Mouse (Mus musculus): ENCODE data around the gene Alpl.

Gene Alpl

DNA sequence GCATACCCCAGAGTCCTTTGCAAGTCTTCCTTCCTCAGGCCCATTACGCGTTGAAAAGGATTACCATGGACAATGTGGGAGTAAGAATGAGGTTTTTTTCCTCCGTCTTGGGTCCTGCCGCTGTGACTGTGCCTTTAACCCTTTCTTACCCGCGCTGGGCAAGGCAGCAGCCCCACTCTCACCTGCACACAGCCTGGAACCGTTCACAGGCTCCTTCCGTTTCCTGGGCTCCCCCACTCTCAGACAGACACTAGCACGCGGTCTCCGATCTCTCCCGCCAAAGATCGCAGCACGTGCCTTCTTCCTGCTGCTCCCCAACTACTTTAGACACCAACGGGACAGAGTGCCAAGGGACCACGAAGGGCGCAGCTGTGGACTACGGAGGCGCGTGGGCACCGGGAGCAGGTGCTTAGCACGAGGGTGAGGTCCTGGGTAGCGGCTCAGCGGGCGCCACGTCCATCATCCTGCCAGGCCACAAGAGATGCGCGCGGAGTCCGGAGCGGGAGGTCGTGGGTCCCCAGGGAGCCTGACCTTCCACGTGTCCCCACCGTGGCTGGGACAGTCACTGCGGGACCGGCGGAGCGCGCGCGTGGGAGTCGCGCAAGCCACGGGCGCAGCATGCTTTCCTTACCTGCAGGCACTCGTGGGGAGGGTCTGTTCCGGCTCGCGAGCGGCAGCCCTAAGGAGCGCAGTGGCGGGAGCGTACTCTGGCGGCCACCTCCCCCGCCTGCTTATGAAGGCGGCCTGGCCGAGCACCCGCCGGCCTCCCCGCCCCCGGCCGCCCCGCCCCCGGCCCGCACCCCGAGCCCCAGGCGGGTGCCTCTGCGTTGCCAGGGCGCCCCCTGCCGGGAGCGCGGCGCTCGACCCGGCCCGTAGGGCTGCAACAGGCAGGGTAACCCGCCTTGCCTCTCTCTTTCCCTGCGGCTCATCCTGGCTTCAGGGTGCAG is at the start of gene Alpl:
Gene Alpl (minus strand): TSS at position 774 of the 947 bp plus-strand sequence.
- no peak for DNase-seq (ENCODE audit: extremely low read depth, low read depth, low spot score)

DNA sequence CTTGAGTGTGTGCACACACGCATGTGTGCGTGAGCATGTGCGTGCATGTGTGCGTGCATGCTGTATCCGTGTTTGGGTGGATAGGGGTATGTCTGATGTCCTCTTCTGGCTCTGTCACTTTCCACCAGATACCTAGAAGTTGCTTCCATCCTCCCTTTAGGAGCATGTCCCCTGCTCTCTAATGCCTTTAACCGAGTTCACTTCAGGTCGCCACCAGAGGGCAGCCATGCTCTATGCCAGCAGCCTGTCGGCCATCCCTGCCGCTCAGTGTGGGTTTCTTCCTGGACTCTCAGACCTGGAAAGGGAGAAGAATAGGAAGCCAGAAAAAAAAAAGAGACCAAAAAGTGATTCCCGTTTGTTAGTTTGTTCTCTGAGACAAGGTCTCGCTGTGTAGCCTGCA is 48.5 kb upstream of the Alpl start:
- no peak for DNase-seq (ENCODE audit: extremely low read depth, low read depth, low spot score)

DNA sequence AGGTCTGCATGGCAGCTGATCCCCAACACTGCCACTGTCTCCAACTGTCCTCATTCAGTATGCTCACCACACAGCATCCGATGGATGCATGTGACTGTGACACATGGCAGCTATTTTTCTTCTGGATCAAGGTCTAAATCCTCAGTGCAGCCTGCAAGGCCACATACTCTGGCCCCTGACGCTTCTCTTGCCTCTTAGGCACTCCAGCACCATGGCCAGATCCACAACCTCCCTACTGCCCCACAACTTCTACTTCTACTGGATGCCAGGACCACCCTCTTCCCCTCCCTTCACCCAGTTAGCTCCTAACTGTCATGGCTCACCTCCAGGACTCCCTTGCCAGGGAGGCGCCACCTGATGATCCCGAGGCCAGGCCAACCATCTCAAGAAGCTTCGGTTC is 43.3 kb upstream of the Alpl start:
- no peak for DNase-seq (ENCODE audit: extremely low read depth, low read depth, low spot score)

DNA sequence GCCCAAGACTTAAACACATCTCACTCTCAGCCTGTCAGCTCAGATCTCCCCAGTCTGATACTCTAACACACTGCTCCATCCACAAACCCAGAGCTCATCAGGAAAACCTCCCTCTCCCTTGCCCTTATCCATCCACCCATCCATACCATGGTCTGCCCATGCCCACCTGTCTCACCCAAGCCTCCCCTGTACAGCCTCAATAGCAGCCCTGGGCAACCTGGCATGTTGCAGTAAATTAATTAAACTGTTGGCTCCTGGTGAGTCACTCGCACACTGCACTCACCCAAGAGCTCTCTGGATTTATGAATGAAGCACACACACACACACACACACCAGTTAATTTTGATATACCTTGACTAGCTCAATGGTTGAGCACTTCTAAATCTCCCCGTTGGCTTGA is 42.6 kb upstream of the Alpl start:
- no peak for DNase-seq (ENCODE audit: extremely low read depth, low read depth, low spot score)

DNA sequence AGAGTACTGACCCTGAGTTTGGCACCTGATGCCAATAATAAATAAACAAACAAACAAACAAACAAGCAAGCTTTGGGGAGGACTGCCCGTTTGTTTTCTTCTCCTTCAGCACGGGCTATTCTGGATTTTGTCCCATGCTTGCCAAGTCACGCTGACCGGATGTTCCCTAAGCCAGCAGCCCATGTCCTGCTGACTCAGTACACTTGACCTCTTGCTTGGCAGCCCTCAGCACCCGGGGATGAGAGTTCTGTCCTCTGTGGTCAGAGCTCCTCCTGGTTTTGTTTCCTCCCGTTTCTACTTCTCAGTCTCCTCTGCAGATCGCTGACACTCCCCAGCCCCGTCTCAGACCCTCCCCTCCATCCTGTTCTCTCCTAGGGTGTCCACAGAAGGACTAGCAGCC is 41.6 kb upstream of the Alpl start:
- no peak for DNase-seq (ENCODE audit: extremely low read depth, low read depth, low spot score)

- DNase-seq (ENCODE audit: extremely low read depth, low read depth, low spot score), result no peak
Observed at GRCm38 (mm10) chr4:137836741-137837140, 40.6 kb upstream of the Alpl start.

DNA sequence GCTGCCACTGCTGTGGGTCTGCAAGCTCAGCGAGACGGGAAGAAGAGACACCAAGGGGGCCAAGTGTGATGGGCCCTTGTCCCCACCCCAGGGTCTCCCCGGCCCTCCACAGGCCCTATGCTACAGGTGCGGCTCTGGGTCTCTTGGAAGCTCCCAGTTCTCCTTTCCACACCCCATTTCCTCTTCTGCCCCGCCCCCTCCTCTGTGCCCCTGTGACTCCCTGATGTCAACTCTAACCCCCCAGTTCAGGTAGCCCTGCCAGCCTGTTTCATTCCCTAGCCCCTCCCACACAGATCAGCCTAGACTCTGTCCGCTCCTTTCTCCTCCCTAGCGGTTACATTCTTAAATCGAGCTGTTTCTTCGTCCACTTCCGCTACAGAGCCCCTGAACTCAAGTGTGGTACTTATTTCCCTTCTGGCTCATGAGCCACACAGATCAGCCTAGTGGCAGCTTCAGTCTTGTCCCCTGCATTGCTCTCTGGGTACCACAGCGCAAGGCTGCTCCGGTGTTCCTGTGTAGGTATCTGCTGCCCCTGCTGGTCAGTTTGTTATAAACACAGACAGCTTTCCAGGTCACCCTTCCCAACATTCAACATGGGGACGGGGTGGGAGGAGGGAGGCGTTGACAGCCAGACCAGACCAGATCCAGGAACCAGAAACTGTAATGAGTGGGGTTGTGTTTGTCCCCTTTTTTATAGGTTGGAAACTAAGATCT is 39.6 kb upstream of the Alpl start:
- DNase-seq (ENCODE audit: extremely low read depth, low read depth, low spot score), result no peak

DNA sequence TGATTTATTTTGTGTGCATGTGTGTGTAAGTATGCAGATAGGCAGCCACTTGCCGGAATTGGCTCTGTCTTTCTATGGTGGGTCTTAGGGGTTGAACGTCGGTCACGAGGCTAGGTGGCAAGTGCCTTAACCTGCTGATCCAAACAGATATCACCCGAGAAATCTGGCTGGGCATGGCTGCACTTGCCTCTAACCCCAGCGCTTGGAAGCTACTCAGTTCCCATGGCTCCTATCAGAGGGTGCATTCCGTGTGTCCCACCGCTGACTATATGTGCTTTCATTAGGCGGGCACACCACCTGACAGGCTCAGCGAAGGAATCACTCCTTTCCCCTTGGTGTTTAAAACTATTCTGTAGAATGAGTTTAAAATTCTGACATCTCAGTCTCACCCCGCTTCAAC is 35.4 kb upstream of the Alpl start:
- DNase-seq (ENCODE audit: extremely low read depth, low read depth, low spot score), result no peak

DNA sequence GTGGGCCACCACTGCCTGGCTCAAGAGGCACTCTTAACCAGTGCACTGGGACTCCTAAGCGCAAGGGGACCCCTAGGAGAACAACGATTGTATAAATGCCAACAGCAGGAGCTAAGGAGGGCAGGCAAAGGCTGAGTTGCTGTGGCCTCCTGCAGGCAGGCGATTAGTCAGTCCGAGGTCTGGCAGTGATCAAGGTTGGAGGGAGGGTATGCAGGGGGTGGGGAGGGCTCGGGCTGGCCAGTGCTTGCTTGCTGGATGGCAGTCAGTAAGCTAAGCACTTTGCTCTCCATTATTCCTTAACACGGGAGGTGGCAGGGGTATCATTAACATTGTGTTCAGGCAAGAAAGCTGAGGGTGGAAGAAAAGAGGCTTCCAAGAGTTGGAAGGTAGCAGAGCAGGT is 34.2 kb upstream of the Alpl start:
- no peak for DNase-seq (ENCODE audit: extremely low read depth, low read depth, low spot score)

DNA sequence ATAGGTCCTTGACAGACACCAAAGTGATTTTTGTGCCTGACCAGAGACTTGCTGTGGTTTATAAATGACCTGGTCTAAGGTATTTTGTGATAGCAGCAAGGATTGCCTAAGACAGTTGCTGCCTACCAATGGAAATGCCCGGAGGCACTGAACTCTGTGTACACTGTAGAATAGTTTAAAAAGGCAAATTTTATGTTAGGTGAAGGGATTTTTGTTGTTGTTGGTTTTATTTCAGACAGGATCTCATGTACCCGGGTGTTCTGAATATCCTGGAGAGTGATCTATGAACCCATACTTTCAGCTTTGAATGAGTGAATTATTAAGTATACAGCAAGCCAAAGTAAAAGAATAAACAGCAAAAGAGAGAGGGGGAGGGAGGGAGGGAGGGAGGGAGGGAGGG is 28.7 kb upstream of the Alpl start:
- DNase-seq (ENCODE audit: extremely low read depth, low read depth, low spot score), result no peak

DNA sequence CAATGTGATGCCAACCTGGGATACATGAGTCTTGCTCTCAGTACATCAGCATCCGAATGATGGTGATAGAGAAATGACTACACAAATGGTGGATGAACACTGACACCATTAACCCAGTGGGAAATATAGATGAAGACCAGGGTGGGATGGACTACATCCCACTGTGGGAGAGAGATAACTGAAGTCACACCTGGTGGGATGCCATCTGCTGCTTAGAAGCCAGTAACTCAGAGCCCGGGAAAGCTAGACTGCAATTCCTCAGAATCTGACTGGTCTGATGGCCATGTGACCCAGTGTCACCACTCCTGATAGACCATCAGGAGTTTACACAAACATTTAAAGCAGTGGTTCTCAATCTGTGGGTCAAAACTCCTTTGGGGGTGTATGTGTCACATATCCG is 27.4 kb upstream of the Alpl start:
- DNase-seq (ENCODE audit: extremely low read depth, low read depth, low spot score), result no peak

DNA sequence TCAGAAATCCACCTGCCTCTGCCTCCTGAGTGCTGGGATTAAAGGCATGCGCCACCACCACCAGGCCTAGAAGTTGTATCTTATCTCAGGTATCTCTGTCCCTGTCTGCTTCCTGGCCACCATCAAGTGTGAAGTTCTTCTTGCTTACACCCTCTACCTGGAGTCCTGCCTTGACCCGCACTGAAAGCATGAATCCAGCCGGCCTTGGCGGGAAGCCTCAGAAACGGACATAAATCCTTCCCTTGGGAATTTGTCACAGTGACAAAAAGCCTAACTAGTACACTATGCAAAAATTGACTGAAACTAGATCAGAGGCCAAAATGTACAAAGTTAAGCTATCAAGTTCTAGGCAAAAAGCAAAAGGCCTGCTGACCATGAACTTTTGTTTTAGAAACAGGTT is 26.4 kb upstream of the Alpl start:
- DNase-seq (ENCODE audit: extremely low read depth, low read depth, low spot score), result no peak

GRCm38 (mm10) chr4:137820721-137821120 is 24.5 kb upstream of the Alpl start:
- DNase-seq (ENCODE audit: extremely low read depth, low read depth, low spot score), result no peak

DNA sequence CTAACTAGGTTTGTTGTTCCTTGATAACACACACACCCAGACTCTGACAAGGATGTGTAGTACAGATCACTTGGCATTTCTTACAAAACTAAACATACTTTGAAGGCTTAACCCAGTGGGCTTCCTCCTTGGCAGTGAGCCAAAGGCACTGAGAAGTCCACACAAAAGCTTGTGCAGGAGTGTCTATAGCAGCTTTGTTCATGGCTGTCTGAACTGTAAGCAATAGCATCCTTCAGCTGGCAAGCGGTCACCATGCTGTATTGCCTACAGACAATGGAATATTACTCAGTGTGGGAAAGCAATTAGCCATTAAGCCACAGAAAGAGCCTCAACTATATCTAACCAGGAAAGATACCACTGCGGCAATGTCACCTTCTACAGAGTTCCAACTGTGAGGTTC is 23.3 kb upstream of the Alpl start:
- DNase-seq (ENCODE audit: extremely low read depth, low read depth, low spot score), result no peak

GRCm38 (mm10) chr4:137818341-137818740 is 22.2 kb upstream of the Alpl start:
- no peak for DNase-seq (ENCODE audit: extremely low read depth, low read depth, low spot score)

DNA sequence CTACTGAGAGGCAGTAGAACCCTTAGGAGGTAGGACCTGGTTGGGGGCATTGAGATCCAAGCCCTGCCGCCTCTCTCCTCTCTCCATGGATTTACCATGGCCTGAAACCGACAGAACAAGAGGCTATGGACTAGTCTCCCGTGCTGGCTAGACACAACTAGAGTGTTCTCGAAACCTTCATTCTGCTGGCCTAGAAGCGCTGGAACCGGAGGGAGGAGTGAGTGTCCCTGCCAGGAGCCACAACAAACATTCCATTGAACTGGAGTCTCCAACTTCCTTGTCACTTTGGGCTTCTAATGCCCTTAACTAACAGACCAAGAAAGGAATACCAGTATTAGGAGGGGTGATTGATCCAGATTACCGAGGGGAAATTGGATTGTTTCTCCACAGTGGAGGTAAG is 20.0 kb upstream of the Alpl start:
- no peak for DNase-seq (ENCODE audit: extremely low read depth, low read depth, low spot score)

- DNase-seq (ENCODE audit: extremely low read depth, low read depth, low spot score), result no peak
Observed at GRCm38 (mm10) chr4:137815473-137815872, 19.3 kb upstream of the Alpl start.

DNA sequence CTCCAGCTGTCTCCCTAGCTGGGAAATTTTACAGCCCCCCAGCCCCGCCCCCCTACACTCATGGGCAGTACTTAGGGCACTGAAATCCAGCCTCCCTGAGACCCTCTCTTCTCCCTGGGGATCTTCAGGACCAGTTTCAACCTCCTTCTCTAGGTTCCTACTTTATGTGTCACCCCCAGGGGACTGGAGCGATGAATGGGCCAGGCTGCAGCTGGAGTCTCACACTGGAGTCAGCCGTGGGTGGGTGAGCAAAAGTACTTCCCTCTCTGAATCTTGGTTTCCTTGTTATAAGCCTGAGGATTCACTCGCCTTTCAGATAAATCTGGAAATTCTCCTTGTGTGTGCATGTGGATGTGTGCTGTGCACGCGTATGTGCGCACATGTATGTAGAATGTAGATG is 18.0 kb upstream of the Alpl start:
- no peak for DNase-seq (ENCODE audit: extremely low read depth, low read depth, low spot score)

DNA sequence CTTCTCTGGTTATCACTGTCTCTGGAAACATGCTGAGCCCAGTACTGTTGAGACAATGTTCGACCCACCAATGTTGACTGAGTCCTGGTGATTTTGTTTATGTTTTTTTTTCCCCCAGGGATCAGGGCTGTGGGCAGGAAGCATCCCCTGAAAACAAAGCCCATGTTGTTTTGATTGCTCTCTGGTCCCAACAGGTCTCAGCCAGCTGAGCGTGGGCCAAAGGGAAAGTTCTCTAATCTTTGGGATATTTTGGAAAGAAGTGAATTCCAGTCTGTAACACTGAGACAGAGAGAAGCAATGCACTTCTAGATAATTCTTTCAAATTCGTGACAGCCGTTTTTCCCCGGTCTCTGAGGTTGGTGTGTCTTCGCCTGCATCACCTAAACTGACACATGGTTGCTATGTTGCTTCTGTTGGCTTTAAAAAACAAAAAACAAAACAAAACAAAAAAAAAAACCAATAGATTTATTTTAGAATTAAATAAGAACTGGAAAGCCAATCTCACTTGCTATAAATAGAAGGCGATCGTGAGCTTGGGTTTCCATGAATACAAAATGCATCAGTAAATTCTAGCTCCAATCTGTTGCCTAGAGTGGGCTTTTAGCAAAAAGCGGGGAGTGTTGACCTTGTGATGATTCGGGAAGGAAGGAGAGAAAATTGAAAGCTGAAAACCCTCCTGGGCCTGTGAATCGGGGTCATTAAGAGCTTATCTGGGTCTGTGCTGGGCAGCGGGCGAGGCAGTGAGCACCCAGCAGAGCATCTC is 16.9 kb upstream of the Alpl start:
- no peak for DNase-seq (ENCODE audit: extremely low read depth, low read depth, low spot score)

DNA sequence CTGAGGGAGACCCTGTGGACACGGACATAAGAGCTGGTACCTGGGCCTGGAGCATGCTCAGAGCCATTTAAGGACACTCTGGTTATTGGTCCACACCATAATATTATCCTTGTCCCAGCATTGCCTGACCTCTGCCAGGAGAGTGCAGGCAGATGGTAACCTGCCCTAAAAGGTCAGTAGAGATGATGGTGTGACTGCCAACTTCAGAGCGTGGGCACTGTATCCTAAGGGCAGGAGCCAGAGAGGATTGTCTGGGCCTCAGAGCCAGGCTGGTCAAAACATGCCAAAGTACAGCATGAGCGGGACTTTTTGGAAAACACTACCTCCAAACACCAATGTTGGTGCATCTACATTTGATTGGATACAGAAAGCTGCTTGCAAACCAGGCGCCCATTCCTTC is 13.8 kb upstream of the Alpl start:
- no peak for DNase-seq (ENCODE audit: extremely low read depth, low read depth, low spot score)

DNA sequence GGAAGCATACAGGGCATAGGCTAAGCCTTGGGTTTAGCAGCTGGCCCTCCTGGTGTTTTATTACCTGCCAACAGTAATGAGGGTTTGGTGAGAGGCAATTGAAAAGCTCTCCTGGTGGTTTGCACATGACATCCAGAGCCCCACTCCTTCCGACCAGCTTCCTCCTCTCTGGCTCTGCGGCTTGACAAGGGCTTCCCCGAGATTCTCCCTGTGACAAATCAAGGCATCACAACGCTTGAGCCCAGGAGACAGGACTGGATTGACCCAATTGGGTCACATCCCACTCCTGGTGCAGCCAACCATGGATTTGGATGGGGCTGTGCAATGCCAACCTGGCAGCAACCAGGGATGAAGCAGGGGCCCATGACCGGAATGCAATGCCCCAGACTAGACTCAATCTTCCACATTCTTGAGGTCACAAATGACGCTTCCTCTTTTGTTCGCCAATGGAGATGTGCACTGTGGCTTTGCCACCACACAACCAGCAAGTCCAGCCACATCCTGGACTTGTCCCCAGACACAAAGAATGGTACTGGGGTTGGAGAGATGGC is 11.2 kb upstream of the Alpl start:
- DNase-seq (ENCODE audit: extremely low read depth, low read depth, low spot score), result no peak
